Mouse (Mus musculus) liver, embryonic 15.5 days (tissue): ENCODE measurements at regions not wholly inside any gene's neighbourhood (a gene's known extent, or its start where the extent isn't known, plus 50 kb on each side); places are given as distances from the start of the nearest gene placed in this dataset.

Source experiments
- ATAC-seq: fragments of 200-750 bp; cut with Nextera tagmentation; 2 replicates; pipeline ENCODE4 v1.8.0; 2017; ENCODE audit warnings: moderate number of reproducible peaks, mild to moderate bottlenecking, moderate library complexity; ENCODE audit not compliant: insufficient read depth
- H3K27ac ChIP-seq: fragments of 300-500 bp; sonication (generic); replicated peaks from 2 replicates; pipeline ENCODE4 v1.5.1; 2015; ENCODE audit warnings: mild to moderate bottlenecking, inconsistent platforms
- H3K27me3 ChIP-seq: fragments of 300-500 bp; sonication (generic); 2 replicates; pipeline ENCODE4 v1.6.1; 2015; ENCODE audit warnings: mild to moderate bottlenecking, inconsistent platforms
- H3K36me3 ChIP-seq: fragments of 300-500 bp; sonication (generic); replicated peaks from 2 replicates; pipeline ENCODE4 v1.6.1; 2015; ENCODE audit warnings: moderate library complexity, mild to moderate bottlenecking, inconsistent platforms
- H3K4me1 ChIP-seq: fragments of 300-500 bp; sonication (generic); replicated peaks from 2 replicates; pipeline ENCODE4 v1.6.1; 2015; ENCODE audit warnings: inconsistent platforms
- H3K4me2 ChIP-seq: fragments of 300-500 bp; sonication (generic); 2 replicates; pipeline ENCODE4 v1.6.1; 2015; ENCODE audit warnings: moderate library complexity, mild to moderate bottlenecking, inconsistent platforms
- H3K4me3 ChIP-seq: fragments of 300-500 bp; sonication (generic); replicated peaks from 2 replicates; pipeline ENCODE4 v1.5.1; 2015; ENCODE audit warnings: mild to moderate bottlenecking, inconsistent platforms
- H3K9ac ChIP-seq: fragments of 300-500 bp; sonication (generic); 2 replicates; pipeline ENCODE4 v1.6.1; 2015; ENCODE audit warnings: moderate library complexity, mild to moderate bottlenecking, inconsistent platforms
- H3K9me3 ChIP-seq: fragments of 300-500 bp; sonication (generic); replicated peaks from 2 replicates; pipeline ENCODE4 v1.6.1; 2016; ENCODE audit warnings: inconsistent platforms
- WGBS: fragments of 180-500 bp; shearing (Covaris S2); methylation state at CpG from one replicate; pipeline ENCODE4 v1.1.7; 2015; ENCODE audit warnings: mixed read lengths; ENCODE audit not compliant: insufficient replicate concordance; 5-methylcytosine and 5-hydroxymethylcytosine counted together

DNA sequence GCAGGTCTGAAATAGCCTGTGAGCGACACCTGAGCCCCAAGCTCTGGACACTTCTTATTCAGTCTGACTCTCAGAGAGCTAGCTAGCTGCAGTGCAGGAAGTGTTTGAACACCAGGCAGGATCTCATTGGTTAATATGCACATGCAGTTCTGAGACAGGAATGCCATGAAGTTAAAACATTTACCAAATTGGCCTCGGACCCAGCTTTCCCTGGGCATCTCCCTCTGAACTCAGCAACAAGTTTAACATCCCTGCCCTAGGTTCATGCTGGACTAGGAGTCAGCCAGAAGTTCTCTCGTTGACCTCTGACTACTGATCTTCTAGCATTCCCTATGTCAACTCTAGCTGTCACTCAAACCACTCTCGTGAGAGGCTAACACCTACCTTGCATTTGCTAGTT is 175.9 kb downstream of the Utp18 start:
- no peaks in the 10 kb centered on the region for H3K27me3 ChIP-seq
- H3K27ac ChIP-seq = no peak overlapping the region
- no peak for ATAC-seq
- H3K9ac ChIP-seq = no peak overlapping the region
- H3K4me2 ChIP-seq = no peak overlapping the region
- no peaks in the 10 kb centered on the region for H3K4me1 ChIP-seq
- H3K36me3 ChIP-seq = no peaks in the 10 kb centered on the region
- H3K4me3 ChIP-seq = no peak overlapping the region
- no peaks in the 10 kb centered on the region for H3K9me3 ChIP-seq
- WGBS = 47% methylated on average over 4 of the region's 4 CpGs

GRCm38 (mm10) chr11:93696982-93697541 is 188.5 kb downstream of the Utp18 start:
- H3K4me2 ChIP-seq = no peak overlapping the region
- H3K4me1 ChIP-seq = no peaks in the 10 kb centered on the region
- no peak overlapping the region for H3K4me3 ChIP-seq
- H3K9me3 ChIP-seq = no peaks in the 10 kb centered on the region
- no peak overlapping the region for H3K27ac ChIP-seq
- no peak for ATAC-seq
- no peak overlapping the region for H3K9ac ChIP-seq
- WGBS = 69% methylated on average over 8 of the region's 8 CpGs
- no peaks in the 10 kb centered on the region for H3K36me3 ChIP-seq
- H3K27me3 ChIP-seq = no peaks in the 10 kb centered on the region

DNA sequence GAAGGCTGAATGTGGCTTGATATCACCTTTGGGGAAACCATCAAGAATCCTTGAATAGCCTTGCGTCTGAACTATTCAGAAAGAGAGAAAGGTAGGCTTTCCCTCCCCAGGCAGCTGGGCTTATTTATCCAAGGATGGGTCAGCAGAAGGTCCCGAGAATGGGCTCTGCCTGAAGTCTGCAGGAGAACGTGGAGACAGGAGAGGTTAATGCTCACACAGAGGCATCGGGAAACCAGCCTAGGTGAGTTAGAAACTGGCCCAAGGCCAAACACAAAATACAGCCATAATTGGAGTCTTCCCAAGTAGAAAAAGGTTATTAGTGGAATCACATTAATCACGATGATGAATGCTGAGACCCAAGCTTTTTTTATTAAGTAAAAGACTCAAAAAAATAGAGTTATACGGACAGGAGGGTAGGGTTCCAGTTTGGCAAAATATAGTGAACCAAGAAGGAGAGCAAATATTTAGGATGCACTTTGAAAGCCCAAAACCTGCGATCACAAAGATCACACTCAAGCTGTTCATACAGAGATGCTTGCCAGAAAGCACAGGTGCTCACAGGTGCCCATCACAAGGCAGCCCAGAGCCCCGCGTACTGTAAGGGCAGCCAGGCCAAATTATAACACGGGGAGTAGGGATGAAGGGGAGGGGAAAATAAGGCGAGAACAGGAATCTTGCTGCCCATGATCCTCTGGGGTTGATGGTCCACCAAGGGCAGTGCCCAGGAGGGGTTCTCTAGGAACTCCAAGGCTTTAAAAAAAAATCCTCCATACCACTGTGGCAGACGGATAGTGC is 189.3 kb downstream of the Utp18 start:
- ATAC-seq = no peak
- H3K4me2 ChIP-seq = no peak overlapping the region
- H3K9me3 ChIP-seq = no peaks in the 10 kb centered on the region
- H3K36me3 ChIP-seq = no peaks in the 10 kb centered on the region
- no peaks in the 10 kb centered on the region for H3K4me1 ChIP-seq
- WGBS = 61% methylated on average over 12 of the region's 12 CpGs
- no peak overlapping the region for H3K27ac ChIP-seq
- no peaks in the 10 kb centered on the region for H3K27me3 ChIP-seq
- no peak overlapping the region for H3K9ac ChIP-seq
- H3K4me3 ChIP-seq = no peak overlapping the region

GRCm38 (mm10) chr11:93683691-93684090 is 201.9 kb downstream of the Utp18 start:
- no peak overlapping the region for H3K27ac ChIP-seq
- WGBS = 40% methylated on average over 5 of the region's 5 CpGs
- no peak overlapping the region for H3K4me2 ChIP-seq
- no peaks in the 10 kb centered on the region for H3K36me3 ChIP-seq
- H3K9ac ChIP-seq = no peak overlapping the region
- H3K4me1 ChIP-seq = no peaks in the 10 kb centered on the region
- no peaks in the 10 kb centered on the region for H3K27me3 ChIP-seq
- H3K9me3 ChIP-seq = no peaks in the 10 kb centered on the region
- no peak for ATAC-seq
- H3K4me3 ChIP-seq = no peak overlapping the region

DNA sequence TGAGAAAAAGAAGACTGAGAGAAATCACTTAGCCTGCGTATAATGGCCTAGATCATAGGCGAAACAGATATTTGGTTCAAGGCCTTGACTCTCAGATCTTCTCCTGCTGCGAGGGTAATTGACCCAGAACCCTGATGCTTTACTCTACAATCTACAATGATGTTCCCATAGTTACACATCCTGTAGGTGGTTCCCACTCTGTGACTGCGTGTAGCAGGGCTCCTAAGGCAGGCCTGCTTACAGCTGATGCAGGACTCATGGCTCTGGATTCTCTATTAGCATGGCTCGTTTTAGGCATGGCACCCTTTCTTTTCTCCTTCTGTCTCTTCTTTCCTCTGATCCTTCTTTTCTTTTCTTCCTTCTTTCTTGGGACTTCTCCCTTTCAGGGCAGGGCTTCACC is 209.3 kb downstream of the Utp18 start:
- Histone ChIP-seq H3K4me1 (no peaks in the 10 kb centered on the region), H3K27me3 (no peaks in the 10 kb centered on the region), H3K9ac (no peak overlapping the region), H3K4me2 (no peak overlapping the region), H3K4me3 (no peak overlapping the region), H3K9me3 (no peaks in the 10 kb centered on the region), H3K27ac (no peak overlapping the region), H3K36me3 (no peaks in the 10 kb centered on the region)
- WGBS = 67% methylated on average over 5 of the region's 5 CpGs
- no peak for ATAC-seq

DNA sequence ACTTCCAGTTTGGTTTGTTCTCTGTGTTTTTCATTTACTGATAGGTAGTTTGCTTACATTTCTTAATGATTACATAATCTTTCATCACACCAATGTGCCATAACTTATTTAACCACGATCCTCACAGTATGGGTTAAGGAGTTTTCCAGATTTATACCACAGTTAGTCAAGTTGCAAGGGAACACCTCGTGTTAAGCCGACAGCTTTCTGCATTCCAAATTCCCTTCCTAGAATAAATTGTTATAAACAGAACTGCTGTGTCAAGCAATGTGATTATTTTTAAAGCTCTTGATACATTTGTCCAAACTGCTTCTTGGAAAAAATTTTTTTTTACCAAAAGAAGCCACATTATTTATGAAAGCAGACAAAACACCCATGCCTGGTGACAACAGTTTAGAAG is 213.5 kb downstream of the Utp18 start:
- Histone ChIP-seq H3K4me1 (no peaks in the 10 kb centered on the region), H3K9ac (no peak overlapping the region), H3K27me3 (no peaks in the 10 kb centered on the region), H3K9me3 (no peaks in the 10 kb centered on the region), H3K36me3 (no peaks in the 10 kb centered on the region), H3K4me3 (no peak overlapping the region), H3K27ac (no peak overlapping the region), H3K4me2 (no peak overlapping the region)
- no peak for ATAC-seq
- WGBS = 57% methylated on average over 3 of the region's 3 CpGs

DNA sequence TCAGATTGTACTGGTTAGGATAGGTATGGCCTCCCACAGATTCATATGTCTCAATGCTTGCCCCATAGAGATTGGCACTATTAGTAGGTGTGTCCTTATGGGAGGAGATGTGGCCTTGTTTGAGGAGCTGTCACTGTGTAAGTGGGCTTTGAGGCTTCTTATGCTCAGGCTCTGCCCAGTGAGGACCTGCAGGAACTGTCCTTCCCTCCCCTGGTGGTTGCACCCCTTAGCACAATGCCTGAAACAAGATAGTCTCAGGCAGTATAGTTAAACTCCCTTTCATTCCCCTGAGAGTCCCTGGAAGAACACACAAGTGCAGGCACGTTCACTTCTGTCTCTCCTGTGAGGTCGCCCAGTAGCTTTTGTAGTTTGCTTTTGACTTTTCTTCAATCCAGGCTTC is 223.9 kb downstream of the Utp18 start:
- H3K9ac ChIP-seq = no peak overlapping the region
- 46% methylated on average over 2 of the region's 2 CpGs for WGBS
- ATAC-seq = no peak

GRCm38 (mm10) chr11:93660379-93660778 is 225.2 kb downstream of the Utp18 start:
- no peak overlapping the region for H3K9ac ChIP-seq
- ATAC-seq = no peak
- no peak overlapping the region for H3K4me2 ChIP-seq
- H3K27ac ChIP-seq = no peak overlapping the region
- no peaks in the 10 kb centered on the region for H3K36me3 ChIP-seq
- H3K4me3 ChIP-seq = no peak overlapping the region
- no peaks in the 10 kb centered on the region for H3K9me3 ChIP-seq
- H3K27me3 ChIP-seq = no peaks in the 10 kb centered on the region
- H3K4me1 ChIP-seq = no peaks in the 10 kb centered on the region
- 69% methylated on average over 7 of the region's 7 CpGs for WGBS

More for the DNA sequence above, 223.9 kb downstream of the Utp18 start:
- H3K4me2 ChIP-seq = no peak overlapping the region
- H3K27ac ChIP-seq = no peak overlapping the region
- H3K36me3 ChIP-seq = no peaks in the 10 kb centered on the region
- no peaks in the 10 kb centered on the region for H3K9me3 ChIP-seq
- H3K27me3 ChIP-seq = no peaks in the 10 kb centered on the region
- no peak overlapping the region for H3K4me3 ChIP-seq
- no peaks in the 10 kb centered on the region for H3K4me1 ChIP-seq

- H3K9me3 ChIP-seq = no peaks in the 10 kb centered on the region
- no peak for ATAC-seq
- H3K9ac ChIP-seq = no peak overlapping the region
- no peaks in the 10 kb centered on the region for H3K27me3 ChIP-seq
- H3K4me3 ChIP-seq = no peak overlapping the region
- no peak overlapping the region for H3K27ac ChIP-seq
- WGBS = 70% methylated on average over 8 of the region's 8 CpGs
- no peak overlapping the region for H3K4me2 ChIP-seq
- H3K36me3 ChIP-seq = no peaks in the 10 kb centered on the region
- no peaks in the 10 kb centered on the region for H3K4me1 ChIP-seq
Measured at GRCm38 (mm10) chr11:93658719-93659118, 226.8 kb downstream of the Utp18 start.

GRCm38 (mm10) chr11:93655602-93656239 is 229.8 kb downstream of the Utp18 start:
- no peak for ATAC-seq
- Histone ChIP-seq H3K9me3 (no peaks in the 10 kb centered on the region), H3K36me3 (no peaks in the 10 kb centered on the region), H3K4me2 (no peak overlapping the region), H3K4me1 (no peaks in the 10 kb centered on the region), H3K9ac (no peak overlapping the region), H3K4me3 (no peak overlapping the region), H3K27me3 (no peaks in the 10 kb centered on the region), H3K27ac (no peak overlapping the region)
- 76% methylated on average over 9 of the region's 9 CpGs for WGBS

DNA sequence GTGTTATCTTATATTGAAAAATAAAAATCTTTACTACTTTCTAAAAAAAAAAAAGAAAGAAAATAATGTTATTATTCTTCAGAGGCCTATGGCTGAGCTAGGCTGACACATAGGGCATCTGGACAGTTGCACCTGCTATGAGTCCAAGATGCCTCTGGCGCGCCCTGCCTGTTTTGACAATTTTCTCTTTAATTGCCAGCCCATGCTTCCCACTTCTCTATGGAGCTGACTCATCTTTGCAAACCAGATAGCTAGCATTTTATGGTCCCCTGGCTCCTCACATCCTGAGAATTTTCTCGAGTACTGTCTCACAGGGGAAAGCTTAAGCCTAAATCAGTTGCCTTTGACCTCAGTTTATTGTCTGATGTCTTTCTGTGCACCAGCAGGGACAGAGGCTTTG is 232.2 kb downstream of the Utp18 start:
- Histone ChIP-seq H3K4me1 (no peaks in the 10 kb centered on the region), H3K27ac (no peak overlapping the region), H3K9me3 (no peaks in the 10 kb centered on the region), H3K4me3 (no peak overlapping the region), H3K9ac (no peak overlapping the region), H3K27me3 (no peaks in the 10 kb centered on the region), H3K4me2 (no peak overlapping the region), H3K36me3 (no peaks in the 10 kb centered on the region)
- no peak for ATAC-seq
- 58% methylated on average over 3 of the region's 3 CpGs for WGBS
